Mouse (Mus musculus) macrophage (primary cell): Measurements from ENCODE around the gene Rbm15. TPM values are rescaled to one million over a fixed set of nuclear protein-coding genes. Genes with fewer than 3 reads are reported as not detected.

Source experiments
- H3K27ac ChIP-seq: fragments of 350-480 bp; formaldehyde crosslinking; 2 replicates; pipeline ENCODE4 v1.9.0; 2021
- H3K36me3 ChIP-seq: fragments of 350-480 bp; formaldehyde crosslinking; 2 replicates; pipeline ENCODE4 v1.9.0; 2021; ENCODE audit errors: inconsistent target
- H3K4me3 ChIP-seq: fragments of 350-480 bp; formaldehyde crosslinking; 2 replicates; pipeline ENCODE4 v1.9.0; 2021; ENCODE audit errors: inconsistent target
- H3K79me2 ChIP-seq: fragments of 350-480 bp; formaldehyde crosslinking; 2 replicates; pipeline ENCODE4 v1.9.0; 2021; ENCODE audit errors: inconsistent target
- WGBS: methylation state at CpG from one replicate; pipeline ENCODE4 v1.1.7; 2026; ENCODE audit warnings: inconsistent platforms; ENCODE audit not compliant: missing documents; 5-methylcytosine and 5-hydroxymethylcytosine counted together
- polyA plus RNA-seq: library from polyadenylated mRNA; stranded (reverse); fragments of 250-400 nt; gene quantifications from 3 replicates; pipeline ENCODE4 v1.2.4, GENCODE M21; 2018; ENCODE audit warnings: inconsistent platforms
- total RNA-seq, 78 experiments: library from RNA; depleted of rRNA; stranded (reverse); fragments of 250-400 nt; gene quantifications; 1 replicate in 9 of 78; 2 replicates in 24 of 78; 3 replicates in 43 of 78; 4 replicates in 2 of 78; pipeline ENCODE4 v1.2.4; 2018; ENCODE audit warnings: inconsistent platforms in 56 of 78

Rbm15 gene
- 100 to 1,000 TPM in 1 of 26 experiments, 10 to 100 TPM in 25; 36.1 to 109 (median 57.6) TPM for total RNA-seq (2018; cell fraction: chromatin; rRNA removed)
- 10 to 100 TPM; 25.0 to 38.5 (median 28.1) TPM for total RNA-seq (2018; cell fraction: cytosol; rRNA removed)
- 10 to 100 TPM; 44.6 to 93.8 (median 65.2) TPM for total RNA-seq (2018; cell fraction: nucleus; rRNA removed)
- 5.4 to 9.7 TPM (median 8.7 TPM) in 3 replicates for polyA plus RNA-seq

- Histone ChIP-seq H3K27ac (peak within 1 kb of the TSS; percentile 91), H3K4me3 (peak within 1 kb of the TSS; percentile 50), H3K79me2 (peaks cover 42% of the 10 kb centered on the region), H3K36me3 (0 out of 2 replicates have a peak, but pooled peaks cover 7% of the 10 kb centered on the region)
- WGBS, result 0% methylated on average over 61 of the region's 62 CpGs
Observed at GRCm38 (mm10) chr3:107333381-107334201, at the start of gene Rbm15. Gene Rbm15, minus strand, starts transcription at chr3:107333673.

DNA sequence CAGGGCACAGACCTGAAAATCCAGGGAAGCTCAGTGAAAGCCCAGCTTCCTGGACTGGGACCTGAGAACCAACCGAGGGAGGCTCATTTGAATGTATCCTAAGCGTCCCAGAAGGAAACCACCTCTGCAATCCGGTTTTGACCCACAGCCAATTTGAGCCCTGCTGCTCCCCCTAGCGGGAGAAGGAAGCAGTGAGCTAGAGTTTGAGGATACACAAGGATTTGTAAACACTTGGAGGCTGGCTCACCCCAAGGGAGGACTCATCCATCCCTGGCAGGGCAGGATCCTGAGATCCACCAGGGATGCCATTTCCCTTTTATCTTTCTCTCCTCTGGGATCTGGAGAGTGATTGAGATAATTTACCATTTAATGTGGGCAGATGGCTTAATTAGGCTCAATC is 45.9 kb upstream of the Rbm15 start:
- no peaks in the 10 kb centered on the region for H3K79me2 ChIP-seq
- H3K27ac ChIP-seq, result no peak overlapping the region
- no peak overlapping the region for H3K4me3 ChIP-seq
- no peaks in the 10 kb centered on the region for H3K36me3 ChIP-seq
- WGBS, result 6% methylated on average over 4 of the region's 4 CpGs

DNA sequence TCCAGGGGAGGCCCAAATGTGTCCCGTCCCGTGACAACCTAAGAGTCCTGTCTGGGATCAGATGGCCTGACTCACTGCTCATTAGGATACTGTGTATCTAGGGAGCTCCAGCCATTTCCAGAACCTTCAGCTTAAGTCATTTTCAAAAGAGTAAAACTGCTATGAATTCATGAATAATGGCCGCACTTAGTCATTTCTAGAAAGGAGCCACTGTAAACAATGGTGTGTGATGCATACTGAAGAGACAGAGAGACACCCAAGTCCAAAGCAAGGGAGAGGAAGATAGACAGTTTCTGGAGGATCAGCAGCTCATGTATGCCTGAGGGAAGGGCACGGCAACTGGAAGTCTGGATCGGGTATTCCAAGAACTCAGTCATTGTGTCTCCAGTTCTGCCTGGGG is 45.2 kb upstream of the Rbm15 start:
- Histone ChIP-seq H3K4me3 (no peak overlapping the region), H3K79me2 (no peaks in the 10 kb centered on the region), H3K27ac (no peak overlapping the region), H3K36me3 (no peaks in the 10 kb centered on the region)
- WGBS, result 90% methylated on average over 5 of the region's 5 CpGs

- no peak overlapping the region for H3K4me3 ChIP-seq
- no peak overlapping the region for H3K27ac ChIP-seq
- WGBS, result 51% methylated on average over 6 of the region's 6 CpGs
- no peaks in the 10 kb centered on the region for H3K36me3 ChIP-seq
- no peaks in the 10 kb centered on the region for H3K79me2 ChIP-seq
Observed at GRCm38 (mm10) chr3:107374948-107375664, 41.6 kb upstream of the Rbm15 start.

GRCm38 (mm10) chr3:107369156-107369555 is 35.7 kb upstream of the Rbm15 start:
- no peaks in the 10 kb centered on the region for H3K36me3 ChIP-seq
- H3K27ac ChIP-seq, result no peak overlapping the region
- WGBS, result 77% methylated on average over 6 of the region's 6 CpGs
- no peaks in the 10 kb centered on the region for H3K79me2 ChIP-seq
- no peak overlapping the region for H3K4me3 ChIP-seq

GRCm38 (mm10) chr3:107367938-107368599 is 34.6 kb upstream of the Rbm15 start:
- no peaks in the 10 kb centered on the region for H3K79me2 ChIP-seq
- no peaks in the 10 kb centered on the region for H3K36me3 ChIP-seq
- WGBS, result 86% methylated on average over 8 of the region's 8 CpGs
- H3K27ac ChIP-seq, result no peak overlapping the region
- H3K4me3 ChIP-seq, result no peak overlapping the region

DNA sequence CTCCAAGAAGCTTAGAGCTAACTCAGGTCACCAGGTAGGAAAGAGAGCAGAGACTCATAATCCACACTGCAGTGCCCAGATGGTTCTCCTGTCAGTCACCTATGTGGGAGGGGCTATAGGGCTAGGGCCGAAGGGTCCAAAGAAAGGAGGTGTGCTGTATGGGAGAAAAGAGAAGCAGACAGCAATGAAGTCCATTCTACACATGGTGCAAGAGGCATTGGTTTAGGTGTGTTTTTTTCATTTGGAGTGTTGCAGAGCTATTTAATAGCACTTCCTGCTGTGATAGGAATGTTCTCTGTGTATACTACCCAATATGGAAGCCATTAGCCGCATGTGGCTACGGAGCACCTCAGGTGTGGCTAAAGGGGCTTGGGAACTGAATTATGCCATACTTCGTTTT is 31.9 kb upstream of the Rbm15 start:
- H3K4me3 ChIP-seq, result no peak overlapping the region
- no peaks in the 10 kb centered on the region for H3K79me2 ChIP-seq
- WGBS, result 91% methylated on average over 3 of the region's 4 CpGs
- no peaks in the 10 kb centered on the region for H3K36me3 ChIP-seq
- H3K27ac ChIP-seq, result no peak overlapping the region

DNA sequence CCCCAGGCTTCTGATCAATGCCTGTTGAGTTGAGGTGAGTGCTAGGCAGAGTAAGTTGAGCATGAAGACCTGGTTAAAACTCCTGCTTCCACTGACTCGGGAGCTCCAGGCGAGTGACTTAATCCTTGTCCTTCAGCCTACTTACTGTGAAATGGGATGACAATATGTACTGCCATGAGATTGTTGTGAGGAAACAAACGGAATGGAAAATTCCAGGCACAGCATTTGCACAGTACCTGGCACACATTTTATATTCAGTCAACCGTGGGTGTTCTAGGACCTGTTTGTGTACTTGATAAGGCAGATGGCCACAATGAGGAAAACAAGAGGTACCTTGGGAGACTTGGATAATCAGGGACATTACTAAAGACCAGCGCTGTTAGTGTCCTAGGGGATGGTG is 29.9 kb upstream of the Rbm15 start:
- 89% methylated on average over 5 of the region's 5 CpGs for WGBS
- Histone ChIP-seq H3K36me3 (no peaks in the 10 kb centered on the region), H3K27ac (no peak overlapping the region), H3K4me3 (no peak overlapping the region), H3K79me2 (no peaks in the 10 kb centered on the region)

GRCm38 (mm10) chr3:107360341-107360740 is 26.9 kb upstream of the Rbm15 start:
- H3K79me2 ChIP-seq, result no peaks in the 10 kb centered on the region
- H3K4me3 ChIP-seq, result no peak overlapping the region
- WGBS, result 70% methylated on average over 4 of the region's 4 CpGs
- H3K36me3 ChIP-seq, result no peaks in the 10 kb centered on the region
- no peak overlapping the region for H3K27ac ChIP-seq

GRCm38 (mm10) chr3:107357700-107358234 is 24.3 kb upstream of the Rbm15 start:
- no peaks in the 10 kb centered on the region for H3K79me2 ChIP-seq
- no peak overlapping the region for H3K27ac ChIP-seq
- H3K4me3 ChIP-seq, result no peak overlapping the region
- no peaks in the 10 kb centered on the region for H3K36me3 ChIP-seq
- 87% methylated on average over 3 of the region's 3 CpGs for WGBS

DNA sequence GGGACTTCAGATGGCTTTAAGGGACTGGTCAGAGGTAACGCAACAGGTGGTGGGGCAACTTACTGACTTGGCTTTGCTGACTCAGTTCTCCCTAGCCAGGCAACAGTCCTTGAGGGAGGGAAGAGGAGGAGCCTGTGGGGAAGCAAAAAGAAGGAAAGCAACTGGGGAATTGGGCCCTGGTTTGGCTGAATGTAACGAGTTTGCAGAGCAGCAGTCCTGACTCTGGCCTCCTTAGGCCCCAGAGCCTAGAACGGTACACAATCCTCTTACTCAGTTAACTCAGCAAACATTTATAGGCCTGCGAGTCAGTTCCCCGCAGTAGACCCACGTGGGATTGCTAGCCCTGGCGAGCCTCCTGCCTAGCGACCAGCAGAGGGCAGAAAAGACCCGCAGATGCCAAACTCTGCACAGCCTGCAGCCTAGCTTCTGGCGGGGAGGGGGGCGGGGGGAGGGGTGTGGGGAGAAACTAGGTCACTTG is 23.5 kb upstream of the Rbm15 start:
- no peaks in the 10 kb centered on the region for H3K36me3 ChIP-seq
- no peaks in the 10 kb centered on the region for H3K79me2 ChIP-seq
- no peak overlapping the region for H3K27ac ChIP-seq
- 2% methylated on average over 11 of the region's 11 CpGs for WGBS
- H3K4me3 ChIP-seq, result no peak overlapping the region; the same call in 1 of the 2 replicates

DNA sequence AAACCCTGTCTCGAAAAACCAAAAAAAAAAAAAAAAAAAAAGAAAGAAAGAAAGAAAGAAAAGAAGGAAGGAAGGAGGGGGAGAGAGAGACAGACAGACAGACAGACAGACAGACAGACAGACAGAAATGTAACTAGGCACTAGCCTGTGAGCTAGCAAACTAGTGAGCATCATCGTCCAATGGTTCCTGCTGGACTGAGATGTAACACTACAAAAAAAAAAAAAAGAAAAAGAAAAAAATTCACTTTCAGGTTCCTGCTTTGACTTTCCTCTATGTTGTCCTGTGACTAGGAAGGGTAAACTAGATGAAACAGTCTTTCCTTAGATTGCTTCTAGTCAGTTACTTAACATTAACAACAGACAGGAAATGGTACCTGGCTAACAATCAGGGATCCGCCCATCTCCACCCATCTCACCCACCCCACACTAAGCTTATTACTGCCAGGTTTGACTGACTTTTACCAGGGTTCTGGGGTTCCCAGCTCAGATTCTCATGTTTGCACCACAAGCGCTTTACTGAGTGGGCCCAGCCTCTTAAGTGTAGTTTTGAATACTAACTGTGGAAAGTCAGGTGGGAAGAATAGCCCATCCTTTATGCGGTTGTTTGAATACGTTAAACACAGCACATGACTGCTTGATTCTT is 22.3 kb upstream of the Rbm15 start:
- no peak overlapping the region for H3K4me3 ChIP-seq
- no peak overlapping the region for H3K27ac ChIP-seq
- H3K36me3 ChIP-seq, result no peaks in the 10 kb centered on the region
- 83% methylated on average over 5 of the region's 6 CpGs for WGBS
- no peaks in the 10 kb centered on the region for H3K79me2 ChIP-seq

DNA sequence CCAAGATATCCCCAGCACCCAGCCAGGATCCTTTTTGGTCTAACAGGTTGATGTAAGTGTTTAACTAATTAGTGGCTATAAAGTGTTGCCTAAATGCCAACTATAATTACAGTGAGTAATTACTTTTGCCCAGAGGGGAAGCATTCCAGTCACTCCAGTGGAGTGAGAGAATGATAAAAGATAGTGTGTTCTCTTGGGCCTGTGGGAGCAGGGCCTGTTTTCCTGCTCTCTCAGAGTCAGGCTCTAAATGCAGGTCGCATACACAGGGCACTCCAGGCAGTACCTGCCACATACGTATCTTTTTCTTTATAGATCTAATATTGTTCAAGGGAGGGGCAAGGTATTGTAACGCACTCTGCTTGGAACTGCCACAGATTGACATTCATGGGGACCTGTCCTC is 18.2 kb upstream of the Rbm15 start:
- H3K79me2 ChIP-seq, result no peaks in the 10 kb centered on the region
- H3K36me3 ChIP-seq, result no peaks in the 10 kb centered on the region
- 100% methylated on average over 3 of the region's 3 CpGs for WGBS
- no peak overlapping the region for H3K4me3 ChIP-seq
- no peak overlapping the region for H3K27ac ChIP-seq

DNA sequence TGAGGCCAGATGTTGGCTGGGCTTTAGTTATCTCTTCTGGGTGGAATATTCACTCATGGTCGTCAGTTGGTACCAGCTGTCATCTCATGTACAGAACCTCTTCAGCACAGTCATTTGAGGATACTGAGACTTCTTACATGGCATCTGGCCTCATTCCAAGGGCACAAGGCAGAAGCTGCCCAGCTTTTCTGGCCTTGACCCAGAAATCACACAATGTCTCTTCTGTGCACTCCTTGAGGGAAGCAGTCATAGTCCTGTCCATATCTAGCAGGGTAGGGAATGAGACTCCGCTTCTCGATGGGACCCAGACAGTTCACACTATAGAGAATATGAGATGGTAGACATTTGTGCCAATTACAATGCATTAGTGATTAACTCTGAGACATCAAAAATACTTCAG is 15.5 kb upstream of the Rbm15 start:
- no peak overlapping the region for H3K4me3 ChIP-seq
- WGBS, result 85% methylated on average over 3 of the region's 3 CpGs
- no peak overlapping the region for H3K27ac ChIP-seq
- no peaks in the 10 kb centered on the region for H3K36me3 ChIP-seq
- no peaks in the 10 kb centered on the region for H3K79me2 ChIP-seq
